Mouse (Mus musculus) Patski (cell line): ENCODE measurements at regions not wholly inside any gene's neighbourhood (a gene's known extent, or its start where the extent isn't known, plus 50 kb on each side); places are given as distances from the start of the nearest gene placed in this dataset.

Experiments
- ATAC-seq: fragments of 100-300 bp; one replicate; pipeline ENCODE4 v1.8.0; 2021
- CTCF ChIA-PET: fragments of 350-600 bp; sonication (Branson Sonifier 250); formaldehyde crosslinking; loops from one replicate; lab custom pipeline; 2022; ENCODE audit warnings: inconsistent platforms; lab: Charles Lee
- POLR2A ChIA-PET: fragments of 350-600 bp; sonication (Branson Sonifier 250); formaldehyde crosslinking; loops from one replicate; lab custom pipeline; 2022; ENCODE audit warnings: antibody characterized with exemption, inconsistent platforms; lab: Charles Lee
- DNase-seq: peaks from one replicate; pipeline ENCODE4 v3.0.0-alpha.2; 2011; ENCODE audit warnings: low read depth, low spot score
- H3K27me3 ChIP-seq: fragments of 371-371 bp; one replicate; pipeline ENCODE4 v1.5.1; 2021
- CTCF ChIP-seq: fragments of 100-300 bp; IDR thresholded peaks from one replicate; pipeline ENCODE4 v1.5.1; 2021
- in situ Hi-C: fragments of 300-500 bp; cut with MboI; formaldehyde crosslinking; loops from 3 replicates; pipeline ENCODE4 v1.11.1; 2018; ENCODE audit warnings: low pct_unique_long_range_greater_than_20kb, mixed read lengths

GRCm38 (mm10) chr6:47646731-47647567, 51.8 kb upstream of the Ezh2 start:
- TF ChIP-seq CTCF, result no peak
- ChIA-PET CTCF (interaction anchor here (0.8 to 2.9 kb wide), 23 partner anchors 11 to 455 kb away, joined by 3 to 15 read pairs (median 4); no protein-coding TSS in a partner anchor), POLR2A (interaction anchor here (1.4 kb wide), 1 partner anchor 51 kb away, joined by 4 read pairs; no protein-coding TSS in a partner anchor)
- ATAC-seq (no peak), DNase-seq (peak; percentile 27)
- in situ Hi-C loops, result no loop called here
- no peaks in the 10 kb centered on the region for H3K27me3 ChIP-seq

DNA sequence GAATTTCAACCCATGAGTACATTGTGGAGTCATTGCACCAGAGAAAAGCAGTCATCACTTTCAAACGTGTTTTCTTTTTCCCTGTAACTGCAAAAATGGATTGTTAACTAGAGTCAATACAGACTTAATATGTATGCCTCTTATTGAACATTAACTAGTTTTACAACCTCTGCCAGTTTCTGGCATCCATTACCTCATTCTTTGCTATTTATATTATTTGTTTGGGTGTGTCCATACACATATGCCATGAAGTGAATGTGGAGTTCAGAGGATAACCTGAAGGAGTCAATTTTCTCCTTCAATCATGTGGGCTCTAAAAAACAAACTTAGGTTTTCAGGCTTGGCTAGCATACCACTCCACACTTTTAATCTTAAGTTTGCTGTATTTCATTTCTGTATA, 50.9 kb upstream of the Ezh2 start:
- CTCF ChIA-PET, result interaction anchor here (0.9 to 2.9 kb wide), 6 partner anchors 10 to 291 kb away, joined by 3 to 15 read pairs (median 5); no protein-coding TSS in a partner anchor
- in situ Hi-C loops, result no loop called here

More for the DNA sequence above, 50.9 kb upstream of the Ezh2 start:
- POLR2A ChIA-PET, result no interaction called here
- TF ChIP-seq CTCF, result no peak
- no peaks in the 10 kb centered on the region for H3K27me3 ChIP-seq
- ATAC-seq (no peak), DNase-seq (no peak)
